Mouse (Mus musculus) CH12.LX (cell line): ENCODE results near the gene Phykpl. TPM values are rescaled to one million over a fixed set of nuclear protein-coding genes. Genes with fewer than 3 reads are reported as not detected.

ENCODE experiments used
- DNase-seq: peaks from one replicate; pipeline ENCODE4 v3.0.0-alpha.2; 2013; ENCODE audit errors: extremely low read depth
- H3K27ac ChIP-seq: 2 replicates; pipeline ENCODE4 v1.5.1; 2012; ENCODE audit warnings: low read depth, mild to moderate bottlenecking, control low read depth, moderate library complexity; ENCODE audit not compliant: insufficient read depth
- H3K27me3 ChIP-seq: replicated peaks from 2 replicates; pipeline ENCODE3; 2012; ENCODE audit warnings: inconsistent platforms
- H3K36me3 ChIP-seq, 2 experiments: replicated peaks in 1 of 2; 2 replicates each; pipeline versions ENCODE3 to v1.6.1; 2012; ENCODE audit warnings: inconsistent platforms in 1 of 2, low read length in 1 of 2, mild to moderate bottlenecking in 1 of 2, mixed read lengths in 1 of 2, moderate library complexity in 1 of 2; ENCODE audit not compliant: control insufficient read depth in 1 of 2, insufficient read depth in 1 of 2
- H3K4me1 ChIP-seq, 2 experiments: 2 replicates each; pipeline ENCODE4 v1.6.1; 2012; ENCODE audit warnings: inconsistent platforms in 1 of 2, moderate library complexity in 1 of 2; ENCODE audit not compliant: insufficient read depth in 2 of 2, control insufficient read depth in 1 of 2
- H3K4me2 ChIP-seq: 2 replicates; pipeline ENCODE4 v1.6.1; 2012; ENCODE audit warnings: low read depth, mild to moderate bottlenecking, control low read depth; ENCODE audit not compliant: poor library complexity, insufficient read depth, severe bottlenecking
- H3K4me3 ChIP-seq, 3 experiments: fragments of 150-350 bp in 1 of 3; sonication (generic) in 1 of 3; replicated peaks in 1 of 3; 2 replicates each; pipeline versions ENCODE3 to v1.5.1; 2011 to 2012; ENCODE audit warnings: low read depth in 2 of 3, low read length in 2 of 3, mild to moderate bottlenecking in 2 of 3, moderate library complexity in 2 of 3, control low read depth in 1 of 3, improper control_type of control experiment in 1 of 3, inconsistent platforms in 1 of 3, mixed read lengths in 1 of 3; ENCODE audit not compliant: poor library complexity in 1 of 3
- H3K79me2 ChIP-seq: replicated peaks from 2 replicates; pipeline ENCODE4 v1.6.1; 2012; ENCODE audit warnings: mild to moderate bottlenecking, moderate library complexity; ENCODE audit not compliant: control insufficient read depth, poor library complexity, insufficient read depth, severe bottlenecking; ENCODE audit errors: extremely low read depth
- H3K9ac ChIP-seq: 2 replicates; pipeline ENCODE4 v1.6.1; 2012; ENCODE audit warnings: low read depth, mild to moderate bottlenecking, control low read depth, moderate library complexity; ENCODE audit not compliant: insufficient read depth
- H3K9me3 ChIP-seq: replicated peaks from 2 replicates; pipeline ENCODE3; 2012; ENCODE audit warnings: low read length, inconsistent platforms, mixed read lengths
- CHD1 ChIP-seq: IDR thresholded peaks from 2 replicates; pipeline ENCODE4 v1.6.1; 2012; ENCODE audit warnings: low read depth, low read length, improper control_type of control experiment, inconsistent platforms
- E2F4 ChIP-seq: IDR thresholded peaks from 2 replicates; pipeline ENCODE4 v1.6.1; 2011; ENCODE audit warnings: low read depth, low read length, improper control_type of control experiment; ENCODE audit not compliant: insufficient replicate concordance
- ELF1 ChIP-seq: IDR thresholded peaks from 2 replicates; pipeline ENCODE4 v1.6.1; 2014; ENCODE audit warnings: low read depth, mild to moderate bottlenecking, inconsistent platforms, low read length, improper control_type of control experiment
- EP300 ChIP-seq: IDR thresholded peaks from 2 replicates; pipeline ENCODE4 v1.6.1; 2011; ENCODE audit warnings: low read length, improper control_type of control experiment
- ETS1 ChIP-seq: conservative IDR thresholded peaks from 2 replicates; pipeline ENCODE4 v1.6.1; 2012; ENCODE audit warnings: low read depth, mild to moderate bottlenecking, inconsistent platforms, low read length, improper control_type of control experiment, moderate library complexity
- GABPA ChIP-seq: IDR thresholded peaks from 2 replicates; pipeline ENCODE4 v1.6.1; 2012; ENCODE audit warnings: low read depth, low read length, improper control_type of control experiment, inconsistent platforms; ENCODE audit not compliant: insufficient replicate concordance
- HCFC1 ChIP-seq: IDR thresholded peaks from 2 replicates; pipeline ENCODE4 v1.6.1; 2012; ENCODE audit warnings: low read depth, mild to moderate bottlenecking, inconsistent platforms, low read length, improper control_type of control experiment
- IRF4 ChIP-seq: IDR thresholded peaks from 2 replicates; pipeline ENCODE4 v1.6.1; 2014; ENCODE audit warnings: low read depth, mild to moderate bottlenecking, inconsistent platforms, low read length, improper control_type of control experiment
- JUN ChIP-seq: IDR thresholded peaks from 2 replicates; pipeline ENCODE4 v1.6.1; 2011; ENCODE audit warnings: low read depth, mild to moderate bottlenecking, low read length, improper control_type of control experiment, moderate library complexity; ENCODE audit not compliant: insufficient read depth
- MAFK ChIP-seq: IDR thresholded peaks from 2 replicates; pipeline ENCODE4 v1.6.1; 2011; ENCODE audit warnings: low read length, improper control_type of control experiment; ENCODE audit not compliant: insufficient replicate concordance
- MAX ChIP-seq: IDR thresholded peaks from 2 replicates; pipeline ENCODE4 v1.6.1; 2011; ENCODE audit warnings: low read length, improper control_type of control experiment
- MEF2A ChIP-seq: IDR thresholded peaks from 2 replicates; pipeline ENCODE4 v1.6.1; 2014; ENCODE audit warnings: low read depth, mild to moderate bottlenecking, inconsistent platforms, low read length, improper control_type of control experiment, borderline replicate concordance
- MXI1 ChIP-seq: IDR thresholded peaks from 2 replicates; pipeline ENCODE4 v1.6.1; 2011; ENCODE audit warnings: mild to moderate bottlenecking, low read depth, low read length, improper control_type of control experiment
- NRF1 ChIP-seq: IDR thresholded peaks from 2 replicates; pipeline ENCODE4 v1.6.1; 2014; ENCODE audit warnings: low read depth, mild to moderate bottlenecking, inconsistent platforms, low read length, improper control_type of control experiment, moderate library complexity
- POLR2A ChIP-seq: IDR thresholded peaks from 2 replicates; pipeline ENCODE4 v1.6.1; 2011; ENCODE audit warnings: low read depth, mild to moderate bottlenecking, improper control_type of control experiment, low read length
- POLR2AphosphoS2 ChIP-seq: IDR thresholded peaks from 2 replicates; pipeline ENCODE4 v1.6.1; 2011; ENCODE audit warnings: low read depth, low read length, improper control_type of control experiment
- RCOR1 ChIP-seq: conservative IDR thresholded peaks from 2 replicates; pipeline ENCODE4 v1.6.1; 2012; ENCODE audit warnings: low read depth, mild to moderate bottlenecking, inconsistent platforms, low read length, improper control_type of control experiment
- SIN3A ChIP-seq: IDR thresholded peaks from 2 replicates; pipeline ENCODE4 v1.6.1; 2012; ENCODE audit warnings: low read length, improper control_type of control experiment, inconsistent platforms
- TCF12 ChIP-seq: IDR thresholded peaks from 2 replicates; pipeline ENCODE4 v1.6.1; 2014; ENCODE audit warnings: low read depth, mild to moderate bottlenecking, inconsistent platforms, low read length, improper control_type of control experiment
- USF1 ChIP-seq: IDR thresholded peaks from 2 replicates; pipeline ENCODE4 v1.6.1; 2014; ENCODE audit warnings: low read depth, mild to moderate bottlenecking, inconsistent platforms, low read length, improper control_type of control experiment
- ZC3H11A ChIP-seq: IDR thresholded peaks from 2 replicates; pipeline ENCODE4 v1.6.1; 2012; ENCODE audit warnings: low read depth, mild to moderate bottlenecking, inconsistent platforms, low read length, improper control_type of control experiment
- ZKSCAN1 ChIP-seq: IDR thresholded peaks from 2 replicates; pipeline ENCODE4 v1.6.1; 2012; ENCODE audit warnings: low read depth, inconsistent platforms, low read length, improper control_type of control experiment, borderline replicate concordance
- ZNF384 ChIP-seq: IDR thresholded peaks from 2 replicates; pipeline ENCODE4 v1.6.1; 2012; ENCODE audit warnings: low read depth, low read length, improper control_type of control experiment, inconsistent platforms
- dilution Hi-C: fragments of 300-500 bp; cut with MboI; formaldehyde crosslinking; loops from 2 replicates; pipeline ENCODE4 v1.14.3; 2020; ENCODE audit warnings: low sequenced_read_pairs; ENCODE audit not compliant: extremely low pct_unique_long_range_greater_than_20kb, extremely low pct_ligation_motif_present
- in situ Hi-C: fragments of 300-500 bp; cut with MboI; formaldehyde crosslinking; loops from 3 replicates; pipeline ENCODE4 v1.14.3; 2019; ENCODE audit warnings: low sequenced_read_pairs, low pct_ligation_motif_present, low pct_unique_long_range_greater_than_20kb, mixed read lengths
- polyA plus RNA-seq: library from polyadenylated mRNA; unstranded; fragments of >175 nt; gene quantifications from 2 replicates; pipeline ENCODE4 v1.2.1, GENCODE M21; 2012; ENCODE audit warnings: low read depth; ENCODE audit not compliant: insufficient read length
- total RNA-seq, 2 experiments: library from RNA; depleted of rRNA; stranded (reverse); fragments of 300-350 nt in 1 of 2; fragments of >200 nt in 1 of 2; gene quantifications; 2 replicates each; pipeline ENCODE4 v1.2.3; 2012 to 2014

The Phykpl gene
- total and polyA plus RNA-seq, 3 experiments = 25.2 to 44.0 (median 30.9) TPM

DNA sequence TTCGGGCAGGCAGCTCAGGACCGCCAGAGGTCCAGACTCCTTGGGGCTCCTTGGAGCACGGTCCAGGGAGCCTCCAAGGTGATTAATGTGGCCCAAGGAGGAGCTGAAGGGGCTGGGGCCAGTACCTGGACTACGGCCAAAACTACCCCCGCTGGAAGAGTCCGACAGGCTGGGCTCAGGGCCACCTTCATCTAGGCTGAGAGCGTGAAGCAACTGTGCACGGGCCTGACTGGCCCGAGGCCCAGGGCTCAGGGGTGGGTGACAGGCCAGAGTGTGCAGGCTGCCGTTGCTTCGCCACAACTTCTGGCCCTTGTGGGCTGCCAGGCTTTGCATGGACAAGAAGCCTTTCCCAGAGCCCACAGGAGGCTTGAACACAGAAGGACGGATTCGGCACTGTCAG, 60.7 kb downstream of the Phykpl start:
- in situ Hi-C loops = no loop called here
- Histone ChIP-seq H3K27ac (peak overlapping the region; percentile 93), H3K9me3 (no peaks in the 10 kb centered on the region), H3K9ac (no peak overlapping the region), H3K4me1 (peaks cover 49 to 92% of the 10 kb centered on the region in 2 experiments), H3K4me3 (no peak overlapping the region), H3K4me2 (no peak overlapping the region), H3K36me3 (peaks cover 15 to 59% of the 10 kb centered on the region in 2 experiments), H3K27me3 (no peaks in the 10 kb centered on the region), H3K79me2 (peaks cover 6% of the 10 kb centered on the region; the same call in 1 of the 2 replicates)
- no peak for TF ChIP-seq MXI1
- no peak for TF ChIP-seq SIN3A
- no peak for TF ChIP-seq ZC3H11A
- no peak for TF ChIP-seq USF1
- no peak for TF ChIP-seq POLR2AphosphoS2
- TF ChIP-seq ZNF384 = no peak
- no peak for TF ChIP-seq EP300
- TF ChIP-seq JUN = no peak
- TF ChIP-seq ZKSCAN1 = no peak
- no peak for TF ChIP-seq IRF4
- TF ChIP-seq E2F4 = no peak
- no peak for TF ChIP-seq POLR2A
- no peak for TF ChIP-seq MAX
- TF ChIP-seq GABPA = no peak
- no peak for TF ChIP-seq CHD1
- TF ChIP-seq TCF12 = no peak
- no peak for TF ChIP-seq MAFK
- TF ChIP-seq HCFC1 = no peak
- TF ChIP-seq NRF1 = no peak
- dilution Hi-C loops = no loop called here
- DNase-seq = no peak

DNA sequence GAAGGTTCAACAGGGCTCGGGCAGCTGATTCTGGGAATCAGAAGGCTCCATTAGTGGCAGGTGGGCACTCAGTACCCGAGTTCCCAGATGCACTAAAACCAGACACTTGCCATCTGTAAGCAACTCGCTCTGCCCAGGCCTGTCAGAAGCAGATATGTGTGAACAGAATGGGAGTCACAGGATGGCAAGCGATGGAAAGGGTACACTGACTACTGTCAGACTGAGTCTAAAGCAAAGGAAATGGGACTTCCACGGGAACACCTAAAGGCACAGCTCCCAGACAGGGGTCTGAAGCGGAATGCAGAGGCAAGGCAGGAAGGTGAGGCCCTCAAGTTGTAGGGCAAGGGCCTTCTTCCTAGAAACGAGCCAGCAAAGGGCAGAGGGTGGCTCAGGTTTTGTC, 61.7 kb downstream of the Phykpl start:
- in situ Hi-C loops = no loop called here

More for the DNA sequence above, 61.7 kb downstream of the Phykpl start:
- DNase-seq = no peak
- H3K27me3 ChIP-seq = no peaks in the 10 kb centered on the region
- peak overlapping the region in 2 of 3 experiments; percentile 35 to 54 for H3K4me3 ChIP-seq
- TF ChIP-seq ELF1 (no peak), ETS1 (no peak), MEF2A (no peak), RCOR1 (no peak)
- peak overlapping the region; percentile 61 for H3K27ac ChIP-seq
- no peaks in the 10 kb centered on the region for H3K9me3 ChIP-seq
- H3K9ac ChIP-seq = no peak overlapping the region
- peak overlapping the region; percentile 32; the same call in 1 of the 2 replicates for H3K4me2 ChIP-seq
- dilution Hi-C loops = no loop called here
- peaks cover 6% of the 10 kb centered on the region; the same call in 1 of the 2 replicates for H3K79me2 ChIP-seq
- H3K36me3 ChIP-seq = peaks cover 15 to 50% of the 10 kb centered on the region in 2 experiments
- H3K4me1 ChIP-seq = peaks cover 49 to 86% of the 10 kb centered on the region in 2 experiments
